Mouse (Mus musculus) kidney, embryonic 16.5 days (tissue): ENCODE measurements around the gene Fam199x. TPM values are rescaled to one million over a fixed set of nuclear protein-coding genes. Genes with fewer than 3 reads are reported as not detected.
A peak's percentile ranks its signal among the peaks of the same experiment; 100 is the strongest.

Experiments
- ATAC-seq: fragments of 200-750 bp; cut with Nextera tagmentation; 2 replicates; pipeline ENCODE4 v1.8.0; 2017; ENCODE audit warnings: moderate TSS enrichment; ENCODE audit not compliant: low FRiP score, low TSS enrichment
- H3K27ac ChIP-seq: fragments of 300-500 bp; sonication (generic); 2 replicates; pipeline ENCODE4 v1.5.1; 2014; ENCODE audit warnings: low read length
- H3K27me3 ChIP-seq: fragments of 300-500 bp; sonication (generic); 2 replicates; pipeline ENCODE4 v1.6.1; 2014; ENCODE audit warnings: low read length, control low read depth, mixed read lengths; ENCODE audit not compliant: insufficient read depth
- H3K36me3 ChIP-seq: fragments of 300-500 bp; sonication (generic); 2 replicates; pipeline ENCODE4 v1.6.1; 2014; ENCODE audit warnings: low read length, control low read depth, mixed read lengths; ENCODE audit not compliant: insufficient read depth
- H3K4me1 ChIP-seq: fragments of 300-500 bp; sonication (generic); 2 replicates; pipeline ENCODE4 v1.6.1; 2014; ENCODE audit warnings: low read length, control low read depth, mixed read lengths; ENCODE audit not compliant: insufficient read depth
- H3K4me2 ChIP-seq: fragments of 300-500 bp; sonication (generic); replicated peaks from 2 replicates; pipeline ENCODE4 v1.6.1; 2014; ENCODE audit warnings: low read depth, low read length
- H3K4me3 ChIP-seq: fragments of 300-500 bp; sonication (generic); 2 replicates; pipeline ENCODE4 v1.5.1; 2014; ENCODE audit warnings: mild to moderate bottlenecking, low read length
- H3K9ac ChIP-seq: fragments of 300-500 bp; sonication (generic); replicated peaks from 2 replicates; pipeline ENCODE4 v1.6.1; 2014; ENCODE audit warnings: low read length
- H3K9me3 ChIP-seq: fragments of 300-500 bp; sonication (generic); 2 replicates; pipeline ENCODE4 v1.6.1; 2016; ENCODE audit warnings: low read length, control low read depth
- WGBS: fragments of 180-500 bp; shearing (Covaris S2); extraction: QIAGEN DNeasy Blood & Tissue Kit; methylation state at CpG from one replicate; pipeline ENCODE4 v1.1.7; 2014; 5-methylcytosine and 5-hydroxymethylcytosine counted together
- polyA plus RNA-seq: library from polyadenylated mRNA; unstranded; fragments of >200 nt; fragmentation: Nextera tagmentation; extraction: Ambion mirVana; gene quantifications from 2 replicates; pipeline ENCODE4 v1.2.1, GENCODE M21; 2015

The Fam199x gene
- polyA plus RNA-seq, 1 experiment from 2014 or later, result 11.0 TPM

DNA sequence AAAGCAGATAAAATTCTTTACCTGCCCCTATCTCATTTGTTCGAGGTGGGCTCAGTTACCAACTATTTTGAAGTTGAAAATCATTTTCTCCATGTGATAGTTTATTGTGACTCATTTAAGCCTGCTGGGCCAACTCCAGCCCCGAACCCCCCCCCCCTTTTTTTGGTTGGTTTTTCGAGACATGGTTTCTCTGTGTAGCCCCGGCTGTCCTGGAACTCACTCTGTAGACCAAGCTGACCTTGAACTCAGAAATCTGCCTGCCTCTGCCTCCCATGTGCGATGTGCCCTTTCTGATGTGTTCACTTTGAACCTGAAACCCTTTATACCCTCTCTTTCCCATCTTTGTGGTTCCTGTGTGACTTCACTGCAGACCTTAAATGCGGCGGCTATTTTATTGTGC lies 10.9 kb upstream of the Fam199x start:
- H3K27ac ChIP-seq, result peak overlapping the region; percentile 81; the same call in 1 of the 2 replicates
- no peaks in the 10 kb centered on the region for H3K36me3 ChIP-seq
- no peaks in the 10 kb centered on the region for H3K9me3 ChIP-seq
- 43% methylated on average over 6 of the region's 7 CpGs for WGBS
- peaks cover 5% of the 10 kb centered on the region; the same call in 1 of the 2 replicates for H3K4me1 ChIP-seq
- H3K27me3 ChIP-seq, result no peaks in the 10 kb centered on the region; the same call in 1 of the 2 replicates
- H3K9ac ChIP-seq, result peak overlapping the region; percentile 73
- H3K4me2 ChIP-seq, result peak overlapping the region; percentile 52
- peak overlapping the region; percentile 60 for H3K4me3 ChIP-seq
- ATAC-seq, result peak; percentile 41; the same call in 1 of the 2 replicates

GRCm38 (mm10) chrX:137049060-137049424 lies 352 bp upstream of the Fam199x start:
- no peak; the same call in 1 of the 2 replicates for ATAC-seq
- H3K9ac ChIP-seq, result peak overlapping the region; percentile 74
- peak overlapping the region; percentile 58 for H3K4me2 ChIP-seq
- no peak overlapping the region for H3K27ac ChIP-seq
- H3K36me3 ChIP-seq, result no peaks in the 10 kb centered on the region
- 25% methylated on average over 10 of the region's 11 CpGs for WGBS
- 0 out of 2 replicates have a peak, but pooled peaks cover 4% of the 10 kb centered on the region for H3K4me1 ChIP-seq
- no peaks in the 10 kb centered on the region for H3K9me3 ChIP-seq
- peaks cover 10% of the 10 kb centered on the region; the same call in 1 of the 2 replicates for H3K27me3 ChIP-seq
- H3K4me3 ChIP-seq, result peak overlapping the region; percentile 67

DNA sequence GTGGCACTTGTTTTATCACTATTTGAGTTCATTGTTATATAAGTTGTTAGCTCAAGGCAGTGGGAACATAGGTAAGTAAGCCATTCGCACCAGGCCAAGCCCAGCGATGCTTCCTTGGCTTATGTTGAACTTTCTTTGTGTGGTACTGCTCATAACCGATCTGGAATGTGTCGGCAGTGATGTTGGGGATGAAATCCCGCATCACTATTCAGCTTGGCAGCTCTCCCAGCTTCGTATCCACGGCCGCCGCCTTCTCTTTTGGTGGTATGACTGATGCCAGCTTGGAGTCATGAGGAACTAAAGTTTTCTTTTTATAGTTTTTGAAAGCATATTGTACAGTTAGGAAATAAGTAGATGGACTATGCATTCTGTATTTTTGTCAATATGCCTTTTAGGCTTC lies 13.8 kb downstream of the Fam199x start:
- H3K27me3 ChIP-seq, result no peaks in the 10 kb centered on the region
- H3K9me3 ChIP-seq, result no peaks in the 10 kb centered on the region
- H3K4me1 ChIP-seq, result no peaks in the 10 kb centered on the region
- H3K4me3 ChIP-seq, result no peak overlapping the region
- no peak overlapping the region for H3K9ac ChIP-seq
- H3K27ac ChIP-seq, result no peak overlapping the region
- 90% methylated on average over 9 of the region's 9 CpGs for WGBS
- no peak for ATAC-seq
- H3K4me2 ChIP-seq, result no peak overlapping the region
- H3K36me3 ChIP-seq, result no peaks in the 10 kb centered on the region

DNA sequence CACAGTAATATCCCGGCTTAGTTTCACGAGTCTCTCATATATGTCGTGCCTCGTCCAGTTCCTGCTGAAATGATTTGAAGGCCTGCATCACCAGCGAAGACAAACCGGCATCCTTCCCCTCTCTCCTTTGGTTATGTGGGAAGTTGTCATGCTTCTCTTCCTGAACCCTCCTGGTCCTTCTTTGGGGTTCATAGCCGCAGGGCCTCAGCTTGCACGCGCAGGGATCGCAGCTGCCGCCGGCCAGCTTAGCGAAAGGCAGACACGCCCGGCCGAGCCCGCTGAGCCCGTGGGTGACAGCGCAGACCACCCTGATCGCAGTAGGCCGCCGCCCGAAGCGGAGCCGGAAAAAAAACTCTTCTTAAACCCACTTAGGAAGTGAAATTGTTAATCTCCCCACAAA lies 55.1 kb downstream of the Fam199x start:
- Histone ChIP-seq H3K27me3 (peaks cover 61% of the 10 kb centered on the region), H3K9me3 (no peaks in the 10 kb centered on the region), H3K4me2 (no peak overlapping the region), H3K36me3 (no peaks in the 10 kb centered on the region), H3K9ac (no peak overlapping the region), H3K27ac (no peak overlapping the region), H3K4me1 (no peaks in the 10 kb centered on the region), H3K4me3 (no peak overlapping the region)
- no peak for ATAC-seq
- whole genome bisulfite sequencing, result 24% methylated on average over 25 of the region's 25 CpGs

DNA sequence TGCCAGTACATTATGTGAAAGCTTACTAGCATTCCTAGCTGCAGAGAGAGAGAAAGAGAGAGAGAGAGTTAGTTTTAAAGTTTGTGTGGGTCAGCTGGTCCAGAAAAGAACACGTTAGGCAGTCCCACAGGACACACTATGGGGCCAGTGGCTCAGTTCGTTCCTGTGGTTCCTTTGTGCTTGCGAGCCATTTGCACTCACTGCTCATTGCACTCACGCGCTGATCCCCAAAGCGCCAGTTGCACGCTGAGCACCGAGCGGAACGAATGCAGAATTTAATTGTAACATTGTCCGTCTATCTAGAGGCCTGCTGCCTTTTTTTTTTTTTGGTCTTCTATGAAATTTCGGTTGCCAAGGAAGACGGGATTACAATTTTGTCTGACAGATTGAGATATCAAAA lies 57.1 kb downstream of the Fam199x start:
- Histone ChIP-seq H3K4me3 (no peak overlapping the region), H3K27me3 (peaks cover 47% of the 10 kb centered on the region), H3K9me3 (no peaks in the 10 kb centered on the region), H3K36me3 (no peaks in the 10 kb centered on the region), H3K27ac (no peak overlapping the region), H3K4me1 (no peaks in the 10 kb centered on the region), H3K9ac (no peak overlapping the region), H3K4me2 (no peak overlapping the region)
- no peak for ATAC-seq
- WGBS, result 21% methylated on average over 12 of the region's 13 CpGs

DNA sequence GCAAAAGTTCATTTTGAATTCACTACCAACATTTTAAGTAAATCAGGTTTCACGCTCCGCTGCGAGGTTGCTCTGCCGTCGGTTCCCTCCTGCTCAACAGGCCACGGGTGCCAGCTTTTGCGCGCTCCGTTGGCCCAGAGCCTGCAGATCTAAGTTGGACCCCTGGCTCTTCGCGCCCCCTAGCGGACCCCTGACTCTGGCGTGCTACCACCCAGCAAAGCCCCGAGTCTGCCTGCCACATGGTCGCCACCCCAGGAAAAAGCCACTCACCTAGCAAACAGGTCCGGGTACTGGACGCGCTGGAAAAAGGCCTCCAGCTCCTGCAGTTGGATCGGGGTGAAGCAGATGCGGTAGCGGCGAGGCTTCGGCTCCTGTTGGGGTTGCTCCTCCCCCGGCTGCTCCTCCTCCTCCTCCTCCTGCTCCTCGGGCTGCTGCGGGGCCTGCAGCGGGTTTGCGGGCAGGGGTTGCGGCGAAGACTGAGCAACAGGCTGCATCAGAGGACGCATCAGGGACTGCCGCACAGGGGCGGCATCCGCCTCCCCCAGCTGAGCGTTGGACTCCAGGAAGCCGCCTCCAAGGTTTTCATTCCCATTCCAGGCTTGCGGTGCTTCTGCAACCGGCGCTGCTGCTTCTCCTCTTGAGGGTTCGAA lies 68.8 kb downstream of the Fam199x start:
- Histone ChIP-seq H3K9me3 (no peaks in the 10 kb centered on the region), H3K4me3 (peak overlapping the region; percentile 21; the same call in 1 of the 2 replicates), H3K9ac (no peak overlapping the region), H3K4me1 (0 out of 2 replicates have a peak, but pooled peaks cover 5% of the 10 kb centered on the region), H3K4me2 (peak overlapping the region; percentile 27; the same call in 1 of the 2 replicates), H3K27ac (no peak overlapping the region), H3K36me3 (no peaks in the 10 kb centered on the region), H3K27me3 (peaks cover 78% of the 10 kb centered on the region)
- ATAC-seq, result peak; percentile 83
- 24% methylated on average over 37 of the region's 40 CpGs for WGBS

- Histone ChIP-seq H3K27me3 (peaks cover 77% of the 10 kb centered on the region), H3K36me3 (no peaks in the 10 kb centered on the region), H3K9me3 (no peaks in the 10 kb centered on the region), H3K9ac (no peak overlapping the region), H3K4me1 (0 out of 2 replicates have a peak, but pooled peaks cover 5% of the 10 kb centered on the region), H3K4me3 (peak overlapping the region; percentile 21), H3K27ac (no peak overlapping the region), H3K4me2 (peak overlapping the region; percentile 45)
- 25% methylated on average over 52 of the region's 52 CpGs for WGBS
- peak; percentile 19; the same call in 1 of the 2 replicates for ATAC-seq
Observed at GRCm38 (mm10) chrX:137119675-137120423, 70.5 kb downstream of the Fam199x start.

- peaks cover 78% of the 10 kb centered on the region for H3K27me3 ChIP-seq
Observed at GRCm38 (mm10) chrX:137121718-137122117, 72.3 kb downstream of the Fam199x start, which contains the start of gene Esx1. TSS of gene Esx1 (minus strand) at chrX:137122083.

GRCm38 (mm10) chrX:137127542-137127941 lies 78.1 kb downstream of the Fam199x start:
- Histone ChIP-seq H3K4me1 (no peaks in the 10 kb centered on the region), H3K4me3 (no peak overlapping the region), H3K9me3 (no peaks in the 10 kb centered on the region), H3K27me3 (peaks cover 63% of the 10 kb centered on the region), H3K9ac (no peak overlapping the region), H3K4me2 (no peak overlapping the region), H3K36me3 (no peaks in the 10 kb centered on the region), H3K27ac (no peak overlapping the region)
- WGBS, result 17% methylated on average over 17 of the region's 17 CpGs
- no peak for ATAC-seq

More at GRCm38 (mm10) chrX:137121718-137122117, 72.3 kb downstream of the Fam199x start, which contains the start of gene Esx1:
- no peak within 1 kb of the TSS for H3K4me2 ChIP-seq
- WGBS, result 19% methylated on average over 21 of the region's 21 CpGs
- H3K9ac ChIP-seq, result no peak within 1 kb of the TSS
- H3K4me1 ChIP-seq, result 0 out of 2 replicates have a peak, but pooled peaks cover 5% of the 10 kb centered on the region
- no peak for ATAC-seq
- H3K36me3 ChIP-seq, result no peaks in the 10 kb centered on the region
- H3K9me3 ChIP-seq, result no peaks in the 10 kb centered on the region
- no peak within 1 kb of the TSS for H3K4me3 ChIP-seq
- no peak within 1 kb of the TSS for H3K27ac ChIP-seq
